Mouse (Mus musculus) embryonic fibroblast, embryonic 13.5 days (primary cell): ENCODE results near the gene Alg14.

Experiments
- CTCF ChIP-seq: IDR thresholded peaks from 2 replicates; pipeline ENCODE4 v1.5.1; 2011; ENCODE audit warnings: mild to moderate bottlenecking, control low read depth, low read length, moderate library complexity, borderline replicate concordance; ENCODE audit not compliant: insufficient read depth
- POLR2A ChIP-seq: IDR thresholded peaks from 2 replicates; pipeline ENCODE4 v1.6.1; 2011; ENCODE audit warnings: low read depth, mild to moderate bottlenecking, control low read depth, low read length, moderate library complexity

GRCm38 (mm10) chr3:121348792-121349191 is 57.2 kb downstream of the Alg14 start:
- TF ChIP-seq CTCF: no peak
- TF ChIP-seq POLR2A: no peak
